Mouse (Mus musculus) urinary bladder, postnatal 0 days (tissue): ENCODE results near the gene Ubac1. TPM values are rescaled to one million over a fixed set of nuclear protein-coding genes. Genes with fewer than 3 reads are reported as not detected.

Experiments used
- polyA plus RNA-seq: library from polyadenylated mRNA; unstranded; fragments of >200 nt; fragmentation: Nextera tagmentation; extraction: Ambion mirVana; gene quantifications from 2 replicates; pipeline ENCODE4 v1.2.1, GENCODE M21; 2015

The Ubac1 gene
- polyA plus RNA-seq, result 55.9 and 57.4 TPM in 2 replicates

GRCm38 (mm10) chr2:26021561-26022257 is at the start of gene Ubac1:
Ubac1 (minus strand) TSS chr2:26021747.

GRCm38 (mm10) chr2:25983159-25983907 is 38.2 kb downstream of the Ubac1 start, which contains the start of gene Camsap1:
Camsap1 (minus strand) TSS chr2:25983282.

Other genes starting within 250 kb of the Ubac1 start
- gene Lcn11, start 244.7 kb downstream of the Ubac1 start, polyA plus RNA-seq, result not detected in 2 replicates
- gene Gm13539, start 239.5 kb downstream of the Ubac1 start, polyA plus RNA-seq, result not detected in 2 replicates
- gene Glt6d1, start 205.9 kb downstream of the Ubac1 start, polyA plus RNA-seq, result not detected in 2 replicates
- not detected in 2 replicates for gene Lcn9, start 198.6 kb downstream of the Ubac1 start, polyA plus RNA-seq
- gene Sohlh1, start 174.5 kb downstream of the Ubac1 start, polyA plus RNA-seq, result not detected in 2 replicates
- gene Kcnt1, start 158.0 kb downstream of the Ubac1 start, polyA plus RNA-seq, result 1.5 and 2.8 TPM in 2 replicates
- 10.7 and 11.8 TPM in 2 replicates for gene Camsap1, start 38.5 kb downstream of the Ubac1 start, polyA plus RNA-seq
- 33.4 and 34.4 TPM in 2 replicates for gene Nacc2, start 101.5 kb upstream of the Ubac1 start, polyA plus RNA-seq
- not detected in 2 replicates for gene Lhx3, start 186.5 kb upstream of the Ubac1 start, polyA plus RNA-seq
- gene Qsox2, start 215.8 kb upstream of the Ubac1 start, polyA plus RNA-seq, result 15.8 and 16.8 TPM in 2 replicates